Mouse (Mus musculus) embryonic facial prominence, embryonic 10.5 days (tissue): ENCODE results near the gene Ctu2. TPM values are rescaled to one million over a fixed set of nuclear protein-coding genes. Genes with fewer than 3 reads are reported as not detected.
A peak's percentile ranks its signal among the peaks of the same experiment; 100 is the strongest.

Experiments used
- DNase-seq: peaks from one replicate; pipeline ENCODE4 v3.0.0-alpha.2; 2017; ENCODE audit warnings: low spot score
- H3K27ac ChIP-seq: fragments of 300-500 bp; sonication (generic); replicated peaks from 2 replicates; pipeline ENCODE4 v1.5.1; 2016; ENCODE audit warnings: mild to moderate bottlenecking
- H3K27me3 ChIP-seq: fragments of 300-500 bp; sonication (generic); replicated peaks from 2 replicates; pipeline ENCODE4 v1.6.1; 2016; ENCODE audit warnings: low read depth, mild to moderate bottlenecking; ENCODE audit not compliant: poor library complexity, severe bottlenecking
- H3K36me3 ChIP-seq: fragments of 300-500 bp; sonication (generic); replicated peaks from 2 replicates; pipeline ENCODE4 v1.6.1; 2016; ENCODE audit warnings: mild to moderate bottlenecking, moderate library complexity
- H3K4me1 ChIP-seq: fragments of 300-500 bp; sonication (generic); 2 replicates; pipeline ENCODE4 v1.6.1; 2016
- H3K4me3 ChIP-seq: fragments of 300-500 bp; sonication (generic); 2 replicates; pipeline ENCODE4 v1.5.1; 2016; ENCODE audit warnings: mild to moderate bottlenecking, moderate library complexity
- H3K9me3 ChIP-seq: fragments of 300-500 bp; sonication (generic); 2 replicates; pipeline ENCODE4 v1.6.1; 2016; ENCODE audit warnings: mild to moderate bottlenecking
- WGBS: fragments of 180-500 bp; shearing (Covaris S2); methylation state at CpG from one replicate; pipeline ENCODE4 v1.1.7; 2016; 5-methylcytosine and 5-hydroxymethylcytosine counted together
- polyA plus RNA-seq: library from polyadenylated mRNA; unstranded; fragments of >200 nt; fragmentation: Nextera tagmentation; extraction: Ambion mirVana; gene quantifications from 2 replicates; pipeline ENCODE4 v1.2.1, GENCODE M21; 2016

The Ctu2 gene
- polyA plus RNA-seq, 1 experiment from 2014 or later = 69.9 TPM

DNA sequence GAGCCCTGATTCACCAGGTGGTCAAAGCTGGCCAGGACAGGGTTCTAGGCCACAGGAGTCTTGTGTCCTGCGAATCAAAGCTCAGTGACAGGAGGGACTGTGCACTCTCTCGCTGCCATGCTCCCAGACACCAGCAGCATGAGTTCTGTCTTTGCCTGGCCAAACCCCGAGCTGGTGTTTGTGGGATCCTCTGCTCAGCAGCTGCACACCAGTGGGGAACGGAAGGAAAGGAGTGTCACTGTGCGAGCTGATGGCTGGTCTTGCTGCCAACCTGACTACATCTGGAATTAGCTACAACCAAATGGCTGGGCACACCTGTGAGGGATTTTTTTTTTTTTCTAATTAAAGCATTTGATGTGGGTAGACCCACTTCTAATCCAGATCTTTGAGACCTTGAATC is 5.3 kb upstream of the Ctu2 start:
- Histone ChIP-seq H3K36me3 (peaks cover 76% of the 10 kb centered on the region), H3K4me3 (no peak overlapping the region), H3K27me3 (no peaks in the 10 kb centered on the region), H3K27ac (no peak overlapping the region), H3K9me3 (no peaks in the 10 kb centered on the region), H3K4me1 (peaks cover 16% of the 10 kb centered on the region)
- WGBS = 83% methylated on average over 5 of the region's 5 CpGs
- no peak for DNase-seq

DNA sequence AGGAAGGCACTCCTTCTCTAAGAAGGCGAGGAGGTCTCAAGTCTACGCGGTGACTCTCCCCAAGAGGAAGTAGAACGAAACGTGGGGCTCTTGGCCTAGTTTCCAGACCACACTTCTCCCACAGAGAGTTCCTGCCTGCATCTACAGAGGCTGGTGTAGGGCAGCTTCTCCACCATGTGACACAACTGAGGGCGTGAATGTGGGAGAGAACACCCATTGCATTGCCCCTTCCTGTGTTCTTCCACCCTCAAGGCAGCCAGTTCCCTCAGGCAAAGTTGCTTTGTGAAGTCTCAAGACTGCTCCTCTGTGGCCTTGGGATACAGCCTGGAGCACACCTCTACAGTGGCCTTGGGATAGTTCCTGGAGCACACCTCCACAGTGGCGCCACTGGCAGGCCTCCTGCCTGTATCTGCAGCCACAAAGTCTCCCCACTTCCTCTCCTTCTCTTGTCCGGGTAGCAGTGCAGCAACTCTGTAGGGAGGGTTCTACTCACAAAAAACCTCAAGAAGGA is 2.0 kb upstream of the Ctu2 start:
- DNase-seq = no peak
- no peak overlapping the region for H3K27ac ChIP-seq
- no peaks in the 10 kb centered on the region for H3K9me3 ChIP-seq
- H3K4me3 ChIP-seq = no peak overlapping the region
- 89% methylated on average over 8 of the region's 8 CpGs for whole genome bisulfite sequencing
- peaks cover 32% of the 10 kb centered on the region for H3K4me1 ChIP-seq
- H3K27me3 ChIP-seq = no peaks in the 10 kb centered on the region
- peaks cover 64% of the 10 kb centered on the region for H3K36me3 ChIP-seq

DNA sequence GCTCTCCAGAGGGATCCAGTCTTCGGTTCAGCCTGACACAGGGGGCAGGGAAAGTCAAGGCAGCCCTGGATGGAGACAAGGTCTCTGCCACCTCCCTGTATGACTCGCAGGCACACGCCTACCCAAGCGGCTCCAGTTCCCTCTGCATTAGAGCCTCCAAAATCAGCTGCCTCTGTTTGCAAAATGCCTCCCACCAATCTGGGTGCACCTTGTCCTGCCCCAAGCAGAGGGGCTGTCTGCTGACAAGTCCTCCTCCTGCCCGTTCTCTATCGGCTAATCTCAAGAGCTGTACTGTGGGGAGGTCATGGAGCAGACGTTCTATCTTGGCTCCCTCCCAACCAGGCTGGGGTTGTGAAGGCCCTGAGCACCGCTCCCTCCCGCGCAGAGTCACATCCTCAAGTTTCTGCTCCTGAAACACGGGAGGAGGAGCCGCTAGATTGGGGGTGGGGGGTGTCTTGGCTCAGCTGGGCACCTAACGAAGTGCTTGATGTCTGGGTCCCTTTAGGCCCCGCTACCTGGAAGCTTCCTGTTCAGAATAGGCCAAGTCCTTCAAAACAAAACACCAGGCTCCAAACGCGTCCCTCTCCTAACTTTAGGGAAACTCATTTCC is 887 bp upstream of the Ctu2 start:
- peaks cover 64% of the 10 kb centered on the region for H3K36me3 ChIP-seq
- no peaks in the 10 kb centered on the region for H3K27me3 ChIP-seq
- DNase-seq = no peak
- WGBS = 18% methylated on average over 16 of the region's 16 CpGs
- H3K27ac ChIP-seq = peak overlapping the region; percentile 90
- H3K4me1 ChIP-seq = peaks cover 32% of the 10 kb centered on the region
- H3K9me3 ChIP-seq = no peaks in the 10 kb centered on the region
- H3K4me3 ChIP-seq = peak overlapping the region; percentile 99

DNA sequence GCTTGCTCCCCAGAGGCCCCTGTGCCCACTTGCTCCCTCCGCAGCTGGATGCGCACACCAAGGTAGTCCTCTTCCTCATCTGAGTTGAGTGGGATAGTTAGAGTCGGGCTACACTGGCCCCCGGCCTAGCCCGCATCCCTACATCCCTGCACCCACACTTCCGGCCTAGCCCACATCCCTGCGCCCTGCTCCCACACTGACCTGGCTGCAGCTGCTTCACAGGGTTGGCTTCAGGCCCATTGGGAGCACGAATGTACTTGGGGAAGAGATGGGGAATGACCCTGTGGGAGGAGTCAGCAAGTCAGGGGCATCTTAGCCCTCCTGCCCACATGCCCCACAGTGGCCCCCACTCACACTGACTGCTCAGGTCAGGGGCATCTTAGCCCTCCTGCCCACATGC is 6.5 kb downstream of the Ctu2 start:
- no peak for DNase-seq
- Histone ChIP-seq H3K36me3 (peaks cover 100% of the 10 kb centered on the region), H3K4me1 (peaks cover 3% of the 10 kb centered on the region; the same call in 1 of the 2 replicates), H3K27me3 (no peaks in the 10 kb centered on the region), H3K9me3 (0 out of 2 replicates have a peak, but pooled peaks cover 4% of the 10 kb centered on the region), H3K4me3 (no peak overlapping the region), H3K27ac (no peak overlapping the region)
- 96% methylated on average over 8 of the region's 8 CpGs for WGBS

DNA sequence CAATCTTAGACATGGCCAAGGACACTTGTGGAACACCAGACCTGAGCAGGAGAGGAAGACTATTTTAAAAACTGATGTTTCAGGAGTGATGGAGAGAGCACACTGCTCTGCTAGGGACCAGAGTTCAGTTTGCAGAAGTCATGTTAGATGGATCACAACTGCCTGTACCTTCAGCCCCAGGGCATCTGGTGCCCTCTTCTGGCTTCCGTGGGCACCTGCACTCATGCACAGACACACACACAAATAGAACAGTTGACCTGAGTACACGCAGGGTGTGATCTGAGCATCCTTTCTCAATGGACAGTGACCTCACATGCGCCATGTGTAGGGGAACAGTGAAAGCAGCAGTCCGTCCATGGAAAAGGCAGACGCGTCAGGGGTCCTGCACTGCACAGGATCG is 7.9 kb downstream of the Ctu2 start:
- H3K27me3 ChIP-seq = no peaks in the 10 kb centered on the region
- H3K4me1 ChIP-seq = no peaks in the 10 kb centered on the region
- H3K36me3 ChIP-seq = peaks cover 100% of the 10 kb centered on the region
- H3K4me3 ChIP-seq = no peak overlapping the region
- no peak overlapping the region for H3K27ac ChIP-seq
- 94% methylated on average over 7 of the region's 7 CpGs for WGBS
- no peak for DNase-seq
- H3K9me3 ChIP-seq = 0 out of 2 replicates have a peak, but pooled peaks cover 4% of the 10 kb centered on the region

DNA sequence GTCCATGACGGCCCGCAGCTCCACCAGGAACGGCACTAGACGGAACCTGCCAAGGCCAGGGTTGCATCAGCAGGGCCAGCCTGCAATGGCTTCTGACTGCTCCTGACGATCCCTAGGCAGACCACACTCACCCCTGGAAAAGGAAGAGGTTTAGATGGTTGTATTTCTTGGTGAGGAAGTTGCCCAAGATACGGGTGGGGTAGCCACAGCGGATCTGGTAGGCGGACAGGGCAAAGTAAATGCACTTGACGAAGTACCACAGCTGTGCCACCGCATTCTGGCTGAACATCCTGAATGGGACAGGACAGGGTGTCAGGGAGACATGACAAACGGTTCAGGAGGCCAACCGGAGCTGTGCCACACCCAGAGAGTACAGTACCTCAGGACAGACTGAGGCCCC is 8.9 kb downstream of the Ctu2 start:
- no peak for DNase-seq
- Histone ChIP-seq H3K36me3 (peaks cover 100% of the 10 kb centered on the region), H3K9me3 (0 out of 2 replicates have a peak, but pooled peaks cover 4% of the 10 kb centered on the region), H3K27ac (no peak overlapping the region), H3K4me1 (no peaks in the 10 kb centered on the region), H3K4me3 (no peak overlapping the region), H3K27me3 (no peaks in the 10 kb centered on the region)
- WGBS = 92% methylated on average over 12 of the region's 12 CpGs

DNA sequence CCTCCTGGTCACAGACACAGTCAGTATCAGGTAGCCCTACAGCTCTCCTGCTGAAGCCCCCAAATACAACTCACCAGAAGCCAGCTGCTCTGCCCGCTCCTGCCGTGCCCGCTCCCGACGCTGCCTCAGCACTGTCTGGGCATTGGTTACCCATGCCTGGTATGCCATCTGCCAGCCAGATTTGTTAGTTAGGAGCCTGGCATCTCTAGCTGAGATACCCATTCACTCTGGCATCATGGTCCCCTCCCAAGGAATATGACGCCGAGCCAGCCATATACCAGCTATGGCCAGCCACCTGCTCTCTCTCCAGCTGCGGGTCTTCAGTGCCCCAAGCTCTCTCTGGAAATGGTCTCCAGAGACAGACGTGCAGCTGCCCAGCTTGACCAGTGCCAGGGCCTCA is 12.4 kb downstream of the Ctu2 start:
- 0 out of 2 replicates have a peak, but pooled peaks cover 4% of the 10 kb centered on the region for H3K9me3 ChIP-seq
- 95% methylated on average over 9 of the region's 9 CpGs for WGBS

DNA sequence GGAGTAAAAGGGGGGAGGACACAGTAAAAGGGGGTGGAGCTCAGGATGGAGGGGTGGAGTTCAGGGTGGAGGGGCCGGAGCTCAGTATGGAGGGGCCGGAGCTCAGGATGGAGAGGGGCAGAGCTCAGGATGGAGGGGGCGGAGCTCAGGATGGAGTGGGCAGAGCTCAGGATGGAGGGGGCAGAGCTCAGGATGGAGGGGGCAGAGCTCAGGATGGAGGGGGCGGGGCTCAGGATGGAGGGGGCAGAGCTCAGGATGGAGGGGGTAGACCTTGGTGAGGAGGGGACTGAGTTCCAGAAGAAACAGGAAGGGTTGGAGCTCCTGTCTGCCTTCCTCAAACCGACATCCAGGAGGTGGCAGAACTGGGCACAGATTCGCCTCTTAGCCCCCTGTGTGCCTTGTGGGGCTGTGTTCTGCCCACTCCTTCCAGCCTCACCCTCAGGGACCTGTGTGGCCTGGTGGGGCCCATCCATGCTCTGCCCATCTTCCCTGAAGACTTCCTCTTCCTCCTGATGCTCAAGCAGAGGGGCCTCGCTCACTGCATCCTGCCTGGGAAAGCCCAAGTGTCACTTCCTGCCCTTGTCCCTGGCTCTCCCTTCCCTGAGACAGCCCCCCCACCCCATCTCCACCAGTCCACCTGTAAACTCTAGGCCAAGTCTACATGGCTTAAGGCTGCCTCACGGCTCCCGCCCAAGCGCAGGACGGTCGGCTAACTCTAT is 21.2 kb downstream of the Ctu2 start:
- Histone ChIP-seq H3K27me3 (no peaks in the 10 kb centered on the region), H3K4me1 (peaks cover 3% of the 10 kb centered on the region; the same call in 1 of the 2 replicates), H3K4me3 (no peak overlapping the region), H3K27ac (no peak overlapping the region), H3K9me3 (no peaks in the 10 kb centered on the region), H3K36me3 (peaks cover 90% of the 10 kb centered on the region)
- DNase-seq = no peak
- 85% methylated on average over 12 of the region's 12 CpGs for WGBS

More for the DNA sequence above, 12.4 kb downstream of the Ctu2 start:
- H3K27ac ChIP-seq = no peak overlapping the region
- no peak for DNase-seq
- no peak overlapping the region for H3K4me3 ChIP-seq
- no peaks in the 10 kb centered on the region for H3K4me1 ChIP-seq
- no peaks in the 10 kb centered on the region for H3K27me3 ChIP-seq
- H3K36me3 ChIP-seq = peaks cover 96% of the 10 kb centered on the region

DNA sequence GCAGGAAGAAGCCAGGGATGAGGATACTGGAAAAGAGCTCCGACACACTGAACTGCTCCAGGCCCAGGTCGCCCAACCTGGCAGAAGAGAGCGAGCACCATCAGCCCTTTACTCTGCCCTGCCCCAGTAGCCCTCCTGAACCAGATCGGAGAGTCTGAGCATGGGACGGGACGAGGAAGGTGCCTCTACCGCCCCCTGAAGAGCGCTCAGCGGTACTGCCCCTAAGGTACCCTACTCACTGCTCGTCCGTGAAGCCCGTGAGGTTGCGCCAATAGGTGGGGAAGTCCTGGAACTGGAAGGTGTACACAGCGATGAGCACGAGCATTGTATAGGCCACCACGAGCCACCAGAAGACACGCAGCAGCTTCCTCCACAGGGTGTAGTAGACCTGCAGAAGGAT is 22.0 kb downstream of the Ctu2 start:
- Histone ChIP-seq H3K4me1 (peaks cover 3% of the 10 kb centered on the region; the same call in 1 of the 2 replicates), H3K27ac (no peak overlapping the region), H3K36me3 (peaks cover 82% of the 10 kb centered on the region), H3K4me3 (no peak overlapping the region), H3K27me3 (no peaks in the 10 kb centered on the region), H3K9me3 (no peaks in the 10 kb centered on the region)
- WGBS = 77% methylated on average over 17 of the region's 17 CpGs
- no peak for DNase-seq

DNA sequence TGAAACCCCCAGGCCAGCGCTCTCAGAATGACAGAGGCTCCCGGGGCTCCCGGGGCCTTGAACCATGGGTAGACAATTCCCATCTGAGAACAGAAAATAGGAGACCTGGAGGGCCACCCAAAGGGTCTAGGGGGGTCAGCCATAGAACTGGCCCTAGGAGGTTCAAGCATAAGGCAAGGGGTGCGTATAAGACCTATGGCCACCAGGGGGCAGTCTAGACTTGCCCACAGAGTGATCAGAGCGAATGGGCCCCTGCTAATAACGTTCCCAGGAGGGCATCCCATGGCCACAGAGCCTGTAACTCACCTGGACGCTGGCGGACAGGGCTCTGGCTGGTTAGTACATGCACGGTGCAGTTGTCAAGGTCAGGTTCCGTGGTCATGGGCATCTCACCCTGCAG is 24.9 kb downstream of the Ctu2 start:
- Histone ChIP-seq H3K36me3 (peaks cover 64% of the 10 kb centered on the region), H3K4me3 (no peak overlapping the region), H3K27me3 (no peaks in the 10 kb centered on the region), H3K4me1 (peaks cover 16% of the 10 kb centered on the region), H3K27ac (no peak overlapping the region), H3K9me3 (no peaks in the 10 kb centered on the region)
- peak; percentile 83 for DNase-seq
- WGBS = 35% methylated on average over 10 of the region's 10 CpGs

DNA sequence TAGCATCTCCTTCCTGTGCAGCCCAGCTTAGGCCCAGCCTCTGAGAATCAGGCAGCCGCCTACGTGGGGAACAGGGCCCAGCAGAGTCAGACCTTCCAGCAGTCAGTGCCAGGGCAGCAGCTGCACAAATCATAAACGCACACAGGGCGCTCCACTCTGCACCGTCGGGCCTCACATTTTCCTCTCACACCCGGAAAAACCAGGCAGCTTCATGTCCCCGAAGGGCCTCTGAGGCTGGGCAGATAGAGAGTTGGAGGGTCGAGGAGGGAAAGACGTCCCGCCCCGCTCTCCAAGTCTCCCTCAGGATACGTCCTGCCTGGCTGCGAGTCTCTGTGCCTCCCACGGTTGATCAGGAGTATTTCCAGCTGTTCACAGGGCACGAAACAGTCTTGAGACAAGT is 35.6 kb downstream of the Ctu2 start:
- peak overlapping the region; percentile 15; the same call in 1 of the 2 replicates for H3K27ac ChIP-seq
- DNase-seq = no peak

DNA sequence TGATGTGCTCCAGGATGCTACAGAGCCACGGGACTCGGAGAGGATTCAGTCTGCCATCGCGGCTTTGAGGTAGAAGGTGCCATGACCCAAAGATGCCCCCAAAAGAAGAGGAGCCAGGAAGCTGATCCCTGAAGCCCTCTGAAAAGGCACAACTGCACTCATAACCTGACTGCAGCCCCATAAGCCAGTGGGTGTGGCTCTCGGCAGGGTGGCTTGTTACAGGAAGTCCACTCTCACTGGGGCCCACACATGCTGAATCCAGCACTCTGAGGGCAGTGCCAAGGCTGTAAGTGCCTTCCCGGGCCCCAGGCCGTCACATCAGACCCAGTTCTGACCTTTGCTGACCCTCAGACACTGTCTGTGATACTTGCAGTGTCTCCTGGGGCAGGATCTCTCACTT is 36.4 kb downstream of the Ctu2 start:
- Histone ChIP-seq H3K9me3 (no peaks in the 10 kb centered on the region), H3K27me3 (no peaks in the 10 kb centered on the region), H3K4me1 (peaks cover 35% of the 10 kb centered on the region), H3K36me3 (0 out of 2 replicates have a peak, but pooled peaks cover 7% of the 10 kb centered on the region), H3K4me3 (no peak overlapping the region), H3K27ac (no peak overlapping the region)
- DNase-seq = no peak
- 77% methylated on average over 7 of the region's 7 CpGs for WGBS

More for the DNA sequence above, 35.6 kb downstream of the Ctu2 start:
- Histone ChIP-seq H3K9me3 (no peaks in the 10 kb centered on the region), H3K4me1 (peaks cover 27% of the 10 kb centered on the region), H3K36me3 (peaks cover 11% of the 10 kb centered on the region; the same call in 1 of the 2 replicates), H3K4me3 (no peak overlapping the region), H3K27me3 (no peaks in the 10 kb centered on the region)
- 78% methylated on average over 16 of the region's 16 CpGs for WGBS

DNA sequence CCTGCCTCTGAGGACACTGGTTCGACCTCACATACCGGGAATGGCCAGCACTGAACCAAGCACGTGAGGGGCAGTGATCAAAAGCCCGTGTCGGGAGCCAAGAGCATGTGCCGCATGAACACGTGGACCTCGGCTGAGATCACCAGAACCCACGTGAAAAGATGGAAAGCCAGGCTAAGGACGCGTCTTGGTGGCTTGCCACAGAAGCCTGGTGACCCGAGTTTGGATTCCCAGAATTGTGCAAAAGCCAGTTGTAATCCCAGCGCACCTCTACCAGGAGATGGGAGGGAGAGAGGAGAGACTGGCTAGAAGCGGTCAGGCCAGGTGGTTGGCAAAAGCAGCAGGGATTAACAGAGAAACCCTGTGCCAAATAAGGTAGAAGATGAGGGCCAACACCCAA is 39.8 kb downstream of the Ctu2 start:
- WGBS = 92% methylated on average over 14 of the region's 14 CpGs
- Histone ChIP-seq H3K4me1 (peaks cover 62% of the 10 kb centered on the region), H3K36me3 (0 out of 2 replicates have a peak, but pooled peaks cover 4% of the 10 kb centered on the region), H3K27me3 (no peaks in the 10 kb centered on the region), H3K27ac (no peak overlapping the region), H3K4me3 (no peak overlapping the region), H3K9me3 (no peaks in the 10 kb centered on the region)
- no peak for DNase-seq
